Mouse (Mus musculus): ENCODE data around the gene Gm2163. TPM values are rescaled to one million over a fixed set of nuclear protein-coding genes. Genes with fewer than 3 reads are reported as not detected.
"Not testable (repeated sequence)": the region's sequence is repeated elsewhere in the genome, so short reads cannot be mapped to it uniquely, and the experiment has no call there.

Gene Gm2163
- polyA plus RNA-seq (2015; fragmentation: Nextera tagmentation; extraction: Ambion mirVana): not detected in 2 replicates

DNA sequence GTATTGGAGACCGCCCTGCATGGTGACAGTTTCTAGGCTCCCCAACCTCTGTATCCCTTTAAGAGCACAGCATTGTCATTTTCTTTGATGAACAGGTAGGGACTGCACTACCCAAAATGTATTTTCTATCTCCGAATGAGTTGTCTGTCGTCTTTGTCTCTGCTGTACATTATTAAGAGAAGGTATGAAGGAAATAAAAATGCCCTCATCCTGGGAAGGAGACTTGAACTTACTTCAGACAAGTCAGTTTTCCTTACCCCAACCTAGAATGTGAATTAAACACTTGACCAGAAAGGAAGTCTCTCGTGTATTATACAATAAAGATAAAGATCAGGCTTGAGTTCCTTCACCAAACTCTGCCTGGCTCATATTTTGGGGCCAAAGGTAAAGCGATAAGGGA is at the start of gene Gm2163:
Gene Gm2163, plus strand, starts transcription at position 301 of the 400 bp plus-strand sequence.
- not testable (repeated sequence) for H3K36me3 ChIP-seq; H3K27ac ChIP-seq; ATAC-seq (ENCODE audit: borderline replicate concordance, extremely low read depth, low FRiP score, low TSS enrichment); H3K27me3 ChIP-seq; H3K4me1 ChIP-seq; H3K9ac ChIP-seq; H3K4me2 ChIP-seq; H3K9me3 ChIP-seq; H3K4me3 ChIP-seq
- no CpG with 5 or more reads among the region's 5 CpGs for WGBS

- not testable (repeated sequence) for H3K27ac ChIP-seq; H3K4me1 ChIP-seq; H3K36me3 ChIP-seq; H3K27me3 ChIP-seq; H3K9ac ChIP-seq; H3K4me2 ChIP-seq; ATAC-seq (ENCODE audit: borderline replicate concordance, extremely low read depth, low FRiP score, low TSS enrichment); H3K9me3 ChIP-seq; H3K4me3 ChIP-seq
- WGBS: no CpG with 5 or more reads among the region's 18 CpGs
Measured at GRCm38 (mm10) chr4:42439078-42439477, 27.5 kb upstream of the Gm2163 start, which contains the start of gene Gm21586. Gm21586 (plus strand) TSS chr4:42439378.

DNA sequence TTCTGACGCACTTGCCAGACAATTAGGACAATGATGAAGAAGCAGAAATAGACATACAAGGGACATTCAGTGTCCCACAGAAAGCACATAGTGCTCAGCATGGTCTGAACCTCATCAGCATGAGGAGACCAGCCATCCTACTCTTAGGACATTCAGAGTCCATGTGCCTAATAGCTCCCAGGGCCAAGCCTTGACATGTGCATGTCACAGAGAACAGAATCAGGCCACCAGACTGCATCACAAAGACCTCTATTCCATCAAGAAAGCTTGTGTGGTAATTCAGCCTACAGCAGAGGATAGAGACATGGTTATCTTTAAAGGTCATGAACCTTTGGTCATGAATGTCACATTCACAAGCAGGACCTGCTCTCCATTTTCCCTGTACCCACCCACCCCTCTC is 61.5 kb downstream of the Gm2163 start, which contains the start of gene Fam205a2:
Gene Fam205a2, minus strand, starts transcription at position 101 of the 400 bp plus-strand sequence.
- not testable (repeated sequence) for H3K27me3 ChIP-seq; ATAC-seq (ENCODE audit: borderline replicate concordance, extremely low read depth, low FRiP score, low TSS enrichment); H3K36me3 ChIP-seq; H3K4me1 ChIP-seq; H3K9me3 ChIP-seq; H3K4me2 ChIP-seq; H3K27ac ChIP-seq; H3K4me3 ChIP-seq; H3K9ac ChIP-seq
- WGBS: no CpG with 5 or more reads among the region's 1 CpGs

DNA sequence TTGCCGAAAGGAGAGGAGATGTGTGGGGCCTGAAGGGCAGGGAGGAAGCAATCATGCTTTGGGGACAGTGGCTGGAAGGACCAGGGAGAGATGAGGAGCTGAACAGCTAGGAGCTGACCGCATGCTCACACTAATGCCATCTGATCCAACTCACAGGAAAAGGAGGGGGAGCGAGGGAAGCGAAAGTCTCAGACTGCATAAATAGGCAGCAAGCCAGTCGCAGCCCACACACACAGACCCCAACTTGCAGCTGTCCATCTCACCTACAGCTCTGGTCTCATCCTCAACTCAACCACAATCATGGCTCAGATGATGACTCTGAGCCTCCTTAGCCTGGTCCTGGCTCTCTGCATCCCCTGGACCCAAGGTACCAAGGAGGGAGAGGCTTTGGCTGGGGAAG is 145.3 kb downstream of the Gm2163 start, which contains the start of gene Gm10591:
Gene Gm10591, plus strand, starts transcription at position 301 of the 400 bp plus-strand sequence.
- ATAC-seq (ENCODE audit: borderline replicate concordance, extremely low read depth, low FRiP score, low TSS enrichment); H3K27ac ChIP-seq; H3K9me3 ChIP-seq; H3K4me3 ChIP-seq; H3K27me3 ChIP-seq; H3K4me1 ChIP-seq; H3K4me2 ChIP-seq; H3K9ac ChIP-seq; H3K36me3 ChIP-seq: not testable (repeated sequence)
- no CpG with 5 or more reads among the region's 5 CpGs for WGBS

DNA sequence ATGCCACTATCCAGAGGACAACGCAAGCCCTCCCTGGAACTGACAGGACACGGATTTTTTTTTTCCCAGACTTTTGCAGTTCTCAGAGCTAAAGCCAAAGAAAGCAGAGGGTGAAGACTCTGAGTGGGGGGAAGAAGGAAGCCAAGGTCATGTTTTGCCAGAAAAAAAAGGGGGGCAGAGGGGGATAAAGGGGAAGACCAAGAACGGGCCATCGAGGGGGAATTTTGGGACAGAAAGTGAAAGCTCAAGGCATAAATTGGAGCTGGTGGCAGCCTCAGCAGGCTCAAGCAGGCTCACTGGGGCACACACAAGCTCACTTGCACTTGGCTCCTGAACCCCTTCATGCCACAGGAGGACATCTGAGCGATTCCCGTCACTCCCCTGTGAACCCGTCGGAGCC is 162.9 kb downstream of the Gm2163 start, which contains the start of gene Gm2564:
Gene Gm2564, plus strand, starts transcription at position 301 of the 400 bp plus-strand sequence.
- H3K9me3 ChIP-seq; H3K4me2 ChIP-seq; ATAC-seq (ENCODE audit: borderline replicate concordance, extremely low read depth, low FRiP score, low TSS enrichment); H3K36me3 ChIP-seq; H3K9ac ChIP-seq; H3K27ac ChIP-seq; H3K27me3 ChIP-seq; H3K4me1 ChIP-seq; H3K4me3 ChIP-seq: not testable (repeated sequence)
- WGBS: no CpG with 5 or more reads among the region's 8 CpGs

Other genes starting within 250 kb of the Gm2163 start
- gene Gm10600, start 226.1 kb upstream of the Gm2163 start, polyA plus RNA-seq (2015; fragmentation: Nextera tagmentation; extraction: Ambion mirVana): not detected in 2 replicates
- not detected in 2 replicates for gene Ccl21b, start 211.0 kb upstream of the Gm2163 start, polyA plus RNA-seq (2015; fragmentation: Nextera tagmentation; extraction: Ambion mirVana)
- not detected in 2 replicates for gene Gm21953, start 172.5 kb upstream of the Gm2163 start, polyA plus RNA-seq (2015; fragmentation: Nextera tagmentation; extraction: Ambion mirVana)
- not detected in 2 replicates for gene Fam205a3, start 148.4 kb upstream of the Gm2163 start, polyA plus RNA-seq (2015; fragmentation: Nextera tagmentation; extraction: Ambion mirVana)
- not detected in 2 replicates for gene Gm21586, start 27.4 kb upstream of the Gm2163 start, polyA plus RNA-seq (2015; fragmentation: Nextera tagmentation; extraction: Ambion mirVana)
- gene Fam205a2, start 61.4 kb downstream of the Gm2163 start, polyA plus RNA-seq (2015; fragmentation: Nextera tagmentation; extraction: Ambion mirVana): not detected in 2 replicates
- not detected in 2 replicates for gene Gm10591, start 145.4 kb downstream of the Gm2163 start, polyA plus RNA-seq (2015; fragmentation: Nextera tagmentation; extraction: Ambion mirVana)
- gene Gm2564, start 163.0 kb downstream of the Gm2163 start, polyA plus RNA-seq (2015; fragmentation: Nextera tagmentation; extraction: Ambion mirVana): not detected in 2 replicates
- gene Ccl27b, start 188.5 kb downstream of the Gm2163 start, polyA plus RNA-seq (2015; fragmentation: Nextera tagmentation; extraction: Ambion mirVana): not detected in 2 replicates
- not detected in 2 replicates for gene Il11ra2, start 195.1 kb downstream of the Gm2163 start, polyA plus RNA-seq (2015; fragmentation: Nextera tagmentation; extraction: Ambion mirVana)

Data from lung, embryonic 15.5 days (tissue).